Mouse (Mus musculus) ES-Bruce4 (cell line): ENCODE data around the gene Myh10.

Source experiments
- CTCF ChIP-seq: IDR thresholded peaks from one replicate; pipeline ENCODE4 v1.8.1; 2011; ENCODE audit warnings: low read depth, low read length
- EP300 ChIP-seq: IDR thresholded peaks from 2 replicates; pipeline ENCODE4 v1.6.1; 2011; ENCODE audit warnings: low read depth, low read length; ENCODE audit not compliant: insufficient read depth
- POLR2A ChIP-seq: IDR thresholded peaks from one replicate; pipeline ENCODE4 v1.8.1; 2011; ENCODE audit warnings: low read length; ENCODE audit not compliant: insufficient read depth

GRCm38 (mm10) chr11:68742658-68743057, 51.3 kb downstream of the Myh10 start:
- TF ChIP-seq POLR2A (no peak), CTCF (no peak), EP300 (no peak)
